Mouse (Mus musculus) olfactory bulb, adult 2 months (tissue): ENCODE results near the gene Acap3.

Experiments
- CTCF ChIP-seq: fragments of 200-500 bp; IDR thresholded peaks from 2 replicates; pipeline ENCODE4 v1.5.1; 2012; ENCODE audit warnings: low read depth, mild to moderate bottlenecking, low read length, moderate library complexity; ENCODE audit not compliant: insufficient read depth
- POLR2A ChIP-seq: fragments of 200-500 bp; IDR thresholded peaks from 2 replicates; pipeline ENCODE4 v1.6.1; 2012; ENCODE audit warnings: mild to moderate bottlenecking, low read depth, low read length, moderate library complexity; ENCODE audit not compliant: insufficient read depth

GRCm38 (mm10) chr4:155851951-155852411 lies 39.6 kb upstream of the Acap3 start:
- TF ChIP-seq CTCF, result no peak
- TF ChIP-seq POLR2A, result no peak
